Mouse (Mus musculus) frontal cortex, postnatal 14 days (tissue): Measurements from ENCODE around the gene 3110040N11Rik.

Experiments
- DNase-seq, 2 experiments: peaks; one replicate each; pipeline ENCODE4 v3.0.0; 2022; ENCODE audit warnings: low spot score in 2 of 2

The 3110040N11Rik gene

GRCm38 (mm10) chr7:81738720-81739385 lies 50.4 kb downstream of the 3110040N11Rik start:
- DNase-seq, result no peak

GRCm38 (mm10) chr7:81735300-81736048 lies 53.8 kb downstream of the 3110040N11Rik start:
- DNase-seq, result no peak

- DNase-seq, result no peak
These were observed 56.8 kb downstream of the 3110040N11Rik start for GRCm38 (mm10) chr7:81732183-81733089.
